Mouse (Mus musculus) kidney, embryonic 15.5 days (tissue): Measurements from ENCODE around the gene Gm8005. TPM values are rescaled to one million over a fixed set of nuclear protein-coding genes. Genes with fewer than 3 reads are reported as not detected.
"Not testable (repeated sequence)": the region's sequence is repeated elsewhere in the genome, so short reads cannot be mapped to it uniquely, and the experiment has no call there.

Experiments used
- ATAC-seq: fragments of 200-750 bp; cut with Nextera tagmentation; replicated peaks from 2 replicates; pipeline ENCODE4 v1.8.0; 2017; ENCODE audit warnings: moderate TSS enrichment; ENCODE audit not compliant: low FRiP score
- H3K27ac ChIP-seq: fragments of 300-500 bp; sonication (generic); 2 replicates; pipeline ENCODE4 v1.5.1; 2015; ENCODE audit warnings: mild to moderate bottlenecking, inconsistent platforms
- H3K27me3 ChIP-seq: fragments of 300-500 bp; sonication (generic); 2 replicates; pipeline ENCODE4 v1.6.1; 2015; ENCODE audit warnings: inconsistent platforms
- H3K36me3 ChIP-seq: fragments of 300-500 bp; sonication (generic); 2 replicates; pipeline ENCODE4 v1.6.1; 2015; ENCODE audit warnings: inconsistent platforms
- H3K4me1 ChIP-seq: fragments of 300-500 bp; sonication (generic); 2 replicates; pipeline ENCODE4 v1.6.1; 2015; ENCODE audit warnings: inconsistent platforms
- H3K4me2 ChIP-seq: fragments of 300-500 bp; sonication (generic); 2 replicates; pipeline ENCODE4 v1.6.1; 2015; ENCODE audit warnings: moderate library complexity, mild to moderate bottlenecking, inconsistent platforms
- H3K4me3 ChIP-seq: fragments of 300-500 bp; sonication (generic); replicated peaks from 2 replicates; pipeline ENCODE4 v1.5.1; 2015; ENCODE audit warnings: mild to moderate bottlenecking, inconsistent platforms
- H3K9ac ChIP-seq: fragments of 300-500 bp; sonication (generic); 2 replicates; pipeline ENCODE4 v1.6.1; 2015; ENCODE audit warnings: mild to moderate bottlenecking, inconsistent platforms
- H3K9me3 ChIP-seq: fragments of 300-500 bp; sonication (generic); replicated peaks from 2 replicates; pipeline ENCODE4 v1.6.1; 2016; ENCODE audit warnings: inconsistent platforms
- WGBS: fragments of 180-500 bp; shearing (Covaris S2); methylation state at CpG from one replicate; pipeline ENCODE4 v1.1.7; 2015; ENCODE audit warnings: mixed read lengths; 5-methylcytosine and 5-hydroxymethylcytosine counted together
- polyA plus RNA-seq: library from polyadenylated mRNA; unstranded; fragments of >200 nt; fragmentation: Nextera tagmentation; extraction: Ambion mirVana; gene quantifications from 2 replicates; pipeline ENCODE4 v1.2.1, GENCODE M21; 2015

Gene Gm8005
- not detected in 2 replicates for polyA plus RNA-seq

DNA sequence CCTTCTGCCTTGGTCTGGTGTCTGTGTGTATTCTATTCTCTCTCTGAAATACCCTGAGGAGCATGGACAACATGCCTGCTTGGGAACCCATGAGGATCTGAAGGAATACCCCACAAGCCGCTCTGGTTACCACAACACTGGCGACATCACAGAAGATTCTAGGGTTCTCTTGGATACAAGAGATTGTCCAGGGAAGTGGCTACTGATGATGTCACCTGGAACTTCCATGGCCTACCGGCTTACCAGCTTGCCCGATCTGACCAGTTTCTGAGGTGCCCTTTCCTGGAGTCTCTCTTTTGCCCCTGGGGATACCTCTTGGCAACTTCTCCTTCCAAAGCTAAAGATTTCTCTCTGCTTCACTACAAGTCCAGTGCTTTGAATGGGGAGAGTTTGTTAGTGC, at the start of gene Gm8005:
Gm8005 (minus strand) TSS at position 101 of the 400 bp plus-strand sequence.
- ATAC-seq, H3K9ac ChIP-seq: not testable (repeated sequence)
- WGBS = 95% methylated on average over 2 of the region's 4 CpGs

DNA sequence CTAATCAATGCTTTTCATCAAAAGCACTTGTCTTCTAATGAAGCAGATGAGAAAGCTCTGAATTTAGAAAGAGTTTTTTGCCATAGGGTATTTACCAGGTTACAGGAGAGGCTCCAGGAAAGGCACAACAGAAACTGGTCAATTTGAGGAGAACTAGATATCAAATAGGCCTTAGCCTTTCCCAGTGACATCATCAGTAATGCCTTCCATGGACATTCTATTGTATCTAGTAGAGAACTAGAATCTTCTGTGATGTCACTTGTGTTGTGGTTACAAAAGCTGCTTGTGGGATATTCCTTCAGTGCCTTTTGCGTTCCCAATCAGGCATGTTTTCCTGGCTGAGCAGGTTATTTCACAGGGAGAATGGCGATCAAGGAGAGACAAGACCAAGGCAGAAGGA, 24.1 kb upstream of the Gm8005 start, which contains the start of gene Gm8011:
Gm8011 (plus strand) TSS at position 301 of the 400 bp plus-strand sequence.
- not testable (repeated sequence) for H3K36me3 ChIP-seq, H3K9me3 ChIP-seq, H3K27ac ChIP-seq, H3K4me1 ChIP-seq, H3K27me3 ChIP-seq, H3K4me3 ChIP-seq, ATAC-seq, H3K4me2 ChIP-seq, H3K9ac ChIP-seq
- WGBS = 60% methylated on average over 2 of the region's 2 CpGs

More for the DNA sequence above, at the start of gene Gm8005:
- H3K27ac ChIP-seq, H3K9me3 ChIP-seq, H3K4me2 ChIP-seq, H3K4me3 ChIP-seq, H3K4me1 ChIP-seq, H3K36me3 ChIP-seq, H3K27me3 ChIP-seq: not testable (repeated sequence)

Other genes with a start within 250 kb of the Gm8005 start
- not detected in 2 replicates for gene Gm3573, start 248.9 kb downstream of the Gm8005 start, polyA plus RNA-seq
- gene Gm17026, start 179.6 kb downstream of the Gm8005 start, polyA plus RNA-seq = not detected in 2 replicates
- gene Gm9611, start 142.3 kb downstream of the Gm8005 start, polyA plus RNA-seq = not detected in 2 replicates
- not detected in 2 replicates for gene Gm7995, start 129.5 kb downstream of the Gm8005 start, polyA plus RNA-seq
- gene Gm8011, start 24.2 kb upstream of the Gm8005 start, polyA plus RNA-seq = not detected in 2 replicates
- not detected in 2 replicates for gene Gm8020, start 62.7 kb upstream of the Gm8005 start, polyA plus RNA-seq
- gene Gm8024, start 84.6 kb upstream of the Gm8005 start, polyA plus RNA-seq = not detected in 2 replicates
- gene Gm17124, start 160.2 kb upstream of the Gm8005 start, polyA plus RNA-seq = not detected in 2 replicates
- not detected in 2 replicates for gene Gm3633, start 202.2 kb upstream of the Gm8005 start, polyA plus RNA-seq
- gene Gm10378, start 216.3 kb upstream of the Gm8005 start, polyA plus RNA-seq = not detected in 2 replicates